Mouse (Mus musculus) MEL (cell line): ENCODE measurements around the gene C2. TPM values are rescaled to one million over a fixed set of nuclear protein-coding genes. Genes with fewer than 3 reads are reported as not detected.

Experiments
- DNase-seq: peaks from one replicate; pipeline ENCODE4 v3.0.0; 2011; ENCODE audit warnings: low read depth, low spot score
- H3K27ac ChIP-seq: 2 replicates; pipeline ENCODE4 v1.5.1; 2012; ENCODE audit warnings: low read depth, mild to moderate bottlenecking, control low read depth, low read length, moderate library complexity; ENCODE audit not compliant: control insufficient read depth
- H3K27me3 ChIP-seq, 2 experiments: fragments of 150-350 bp in 1 of 2; sonication (generic) in 1 of 2; 2 replicates each; pipeline ENCODE4 v1.6.1; 2012; ENCODE audit warnings: low read length in 2 of 2, mild to moderate bottlenecking in 2 of 2, improper control_type of control experiment in 1 of 2, moderate library complexity in 1 of 2; ENCODE audit not compliant: insufficient read depth in 2 of 2, control insufficient read depth in 1 of 2
- H3K36me3 ChIP-seq, 2 experiments: 2 replicates each; pipeline ENCODE4 v1.6.1; 2012 to 2014; ENCODE audit warnings: low read length in 2 of 2, improper control_type of control experiment in 1 of 2, inconsistent platforms in 1 of 2, mild to moderate bottlenecking in 1 of 2; ENCODE audit not compliant: insufficient read depth in 2 of 2, control insufficient read depth in 1 of 2
- H3K4me1 ChIP-seq, 2 experiments: fragments of 150-350 bp in 1 of 2; sonication (generic) in 1 of 2; 2 replicates each; pipeline ENCODE4 v1.6.1; 2012; ENCODE audit warnings: low read length in 2 of 2, improper control_type of control experiment in 1 of 2, mild to moderate bottlenecking in 1 of 2; ENCODE audit not compliant: insufficient read depth in 2 of 2, control insufficient read depth in 1 of 2
- H3K4me3 ChIP-seq, 2 experiments: fragments of 150-350 bp in 1 of 2; sonication (generic) in 1 of 2; 2 replicates each; pipeline ENCODE4 v1.5.1; 2012; ENCODE audit warnings: low read depth in 2 of 2, low read length in 2 of 2, mild to moderate bottlenecking in 2 of 2, moderate library complexity in 2 of 2, control low read depth in 1 of 2, improper control_type of control experiment in 1 of 2; ENCODE audit not compliant: control insufficient read depth in 1 of 2, insufficient read depth in 1 of 2
- H3K79me2 ChIP-seq: 2 replicates; pipeline ENCODE4 v1.6.1; 2012; ENCODE audit warnings: mild to moderate bottlenecking, low read length, moderate library complexity; ENCODE audit not compliant: control insufficient read depth, poor library complexity, insufficient read depth
- H3K9ac ChIP-seq: 2 replicates; pipeline ENCODE4 v1.6.1; 2012; ENCODE audit warnings: low read depth, mild to moderate bottlenecking, control low read depth, low read length, moderate library complexity; ENCODE audit not compliant: control insufficient read depth, poor library complexity, severe bottlenecking
- H3K9me3 ChIP-seq: fragments of 150-350 bp; sonication (generic); replicated peaks from 2 replicates; pipeline ENCODE4 v1.6.1; 2012; ENCODE audit warnings: mild to moderate bottlenecking, low read length, improper control_type of control experiment, moderate library complexity; ENCODE audit not compliant: insufficient read depth
- CHD2 ChIP-seq: IDR thresholded peaks from 2 replicates; pipeline ENCODE4 v1.6.1; 2011; ENCODE audit warnings: low read length, improper control_type of control experiment
- E2F4 ChIP-seq: IDR thresholded peaks from 2 replicates; pipeline ENCODE4 v1.6.1; 2011; ENCODE audit warnings: low read depth, low read length, improper control_type of control experiment, borderline replicate concordance
- ELF1 ChIP-seq: IDR thresholded peaks from 2 replicates; pipeline ENCODE4 v1.6.1; 2014; ENCODE audit warnings: low read depth, mild to moderate bottlenecking, inconsistent platforms, low read length, improper control_type of control experiment, moderate library complexity
- EP300 ChIP-seq, 2 experiments: IDR thresholded peaks; 2 replicates each; pipeline ENCODE4 v1.6.1; 2011; ENCODE audit warnings: improper control_type of control experiment in 2 of 2, low read length in 2 of 2, low read depth in 1 of 2, mild to moderate bottlenecking in 1 of 2
- ETS1 ChIP-seq: IDR thresholded peaks from 2 replicates; pipeline ENCODE4 v1.6.1; 2012; ENCODE audit warnings: low read depth, mild to moderate bottlenecking, inconsistent platforms, low read length, improper control_type of control experiment, moderate library complexity
- GATA1 ChIP-seq: IDR thresholded peaks from 2 replicates; pipeline ENCODE4 v1.6.1; 2011; ENCODE audit warnings: low read depth, low read length, improper control_type of control experiment
- HCFC1 ChIP-seq: IDR thresholded peaks from 2 replicates; pipeline ENCODE4 v1.6.1; 2012; ENCODE audit warnings: low read depth, mild to moderate bottlenecking, inconsistent platforms, low read length, improper control_type of control experiment, moderate library complexity
- JUND ChIP-seq: IDR thresholded peaks from 2 replicates; pipeline ENCODE4 v1.6.1; 2011; ENCODE audit warnings: low read depth, mild to moderate bottlenecking, improper control_type of control experiment, low read length
- KAT2A ChIP-seq: conservative IDR thresholded peaks from 2 replicates; pipeline ENCODE4 v1.6.1; 2012; ENCODE audit warnings: low read depth, low read length, improper control_type of control experiment, inconsistent platforms
- MAX ChIP-seq: IDR thresholded peaks from 2 replicates; pipeline ENCODE4 v1.6.1; 2011; ENCODE audit warnings: low read length, improper control_type of control experiment
- MAZ ChIP-seq: IDR thresholded peaks from 2 replicates; pipeline ENCODE4 v1.6.1; 2012; ENCODE audit warnings: low read depth, mild to moderate bottlenecking, inconsistent platforms, low read length, improper control_type of control experiment
- MXI1 ChIP-seq: IDR thresholded peaks from 2 replicates; pipeline ENCODE4 v1.6.1; 2011; ENCODE audit warnings: mild to moderate bottlenecking, low read depth, low read length, improper control_type of control experiment
- MYB ChIP-seq: IDR thresholded peaks from 2 replicates; pipeline ENCODE4 v1.6.1; 2011; ENCODE audit warnings: mild to moderate bottlenecking, low read depth, low read length, improper control_type of control experiment
- NRF1 ChIP-seq: IDR thresholded peaks from 2 replicates; pipeline ENCODE4 v1.6.1; 2014; ENCODE audit warnings: low read depth, mild to moderate bottlenecking, inconsistent platforms, low read length, improper control_type of control experiment, moderate library complexity; ENCODE audit not compliant: poor library complexity, insufficient read depth, severe bottlenecking
- POLR2A ChIP-seq, 2 experiments: IDR thresholded peaks; 2 replicates each; pipeline ENCODE4 v1.6.1; 2011 to 2012; ENCODE audit warnings: low read length in 2 of 2, mild to moderate bottlenecking in 2 of 2, control low read depth in 1 of 2, improper control_type of control experiment in 1 of 2, low read depth in 1 of 2, moderate library complexity in 1 of 2; ENCODE audit not compliant: control insufficient read depth in 1 of 2, insufficient read depth in 1 of 2, poor library complexity in 1 of 2
- POLR2AphosphoS2 ChIP-seq: IDR thresholded peaks from 2 replicates; pipeline ENCODE4 v1.6.1; 2011; ENCODE audit warnings: low read length, improper control_type of control experiment
- RCOR1 ChIP-seq: IDR thresholded peaks from 2 replicates; pipeline ENCODE4 v1.6.1; 2012; ENCODE audit warnings: low read depth, mild to moderate bottlenecking, inconsistent platforms, low read length, improper control_type of control experiment
- SIN3A ChIP-seq: IDR thresholded peaks from 2 replicates; pipeline ENCODE4 v1.6.1; 2012; ENCODE audit warnings: low read length, improper control_type of control experiment, inconsistent platforms
- TCF12 ChIP-seq: IDR thresholded peaks from 2 replicates; pipeline ENCODE4 v1.6.1; 2014; ENCODE audit warnings: low read depth, mild to moderate bottlenecking, inconsistent platforms, low read length, improper control_type of control experiment, moderate library complexity
- UBTF ChIP-seq: IDR thresholded peaks from 2 replicates; pipeline ENCODE4 v1.6.1; 2012; ENCODE audit warnings: low read depth, mild to moderate bottlenecking, inconsistent platforms, low read length, improper control_type of control experiment, moderate library complexity, borderline replicate concordance; ENCODE audit not compliant: insufficient read depth
- ZKSCAN1 ChIP-seq: IDR thresholded peaks from 2 replicates; pipeline ENCODE4 v1.6.1; 2012; ENCODE audit warnings: low read depth, mild to moderate bottlenecking, inconsistent platforms, low read length, improper control_type of control experiment, moderate library complexity
- ZNF384 ChIP-seq: IDR thresholded peaks from 2 replicates; pipeline ENCODE4 v1.6.1; 2012; ENCODE audit warnings: low read depth, mild to moderate bottlenecking, inconsistent platforms, low read length, improper control_type of control experiment
- polyA plus RNA-seq, 2 experiments: library from polyadenylated mRNA; stranded (reverse) in 1 of 2; unstranded in 1 of 2; fragments of >175 nt in 1 of 2; fragments of >200 nt in 1 of 2; gene quantifications; 2 replicates each; pipeline versions ENCODE4 v1.2.1 to v1.2.4; 2012; ENCODE audit warnings: low replicate concordance in 2 of 2, low read depth in 1 of 2; ENCODE audit not compliant: insufficient read length in 2 of 2, insufficient read depth in 1 of 2, missing spikeins in 1 of 2
- total RNA-seq: library from RNA; depleted of rRNA; stranded (reverse); fragments of 300-350 nt; gene quantifications from 2 replicates; pipeline ENCODE4 v1.2.3, GENCODE M21; 2012

C2 gene
- total and polyA plus RNA-seq, 3 experiments: 2.2 to 9.4 TPM; not detected in 1

- no peak overlapping the region for H3K4me3 ChIP-seq
- peaks cover 0 to 13% of the 10 kb centered on the region in 2 experiments; a peak in 2 of 4 replicates for H3K36me3 ChIP-seq
- no peak overlapping the region for H3K27ac ChIP-seq
- H3K4me1 ChIP-seq: peaks cover 2 to 10% of the 10 kb centered on the region in 2 experiments
- TF ChIP-seq POLR2AphosphoS2 (no peak), CHD2 (no peak), UBTF (no peak), ELF1 (no peak), EP300 (IDR thresholded peaks at IDR 0.05; ENCODE audit: low read depth in 1 of 2, low read length in 2 of 2) (no peak), MAX (no peak), E2F4 (no peak), NRF1 (no peak)
- H3K79me2 ChIP-seq: no peaks in the 10 kb centered on the region
- H3K9me3 ChIP-seq: no peaks in the 10 kb centered on the region
- no peak for DNase-seq
- no peaks in the 10 kb centered on the region for H3K27me3 ChIP-seq
- no peak overlapping the region for H3K9ac ChIP-seq
Measured at GRCm38 (mm10) chr17:34943128-34943815, 45.2 kb upstream of the C2 start.

- Histone ChIP-seq H3K36me3 (peaks cover 0 to 13% of the 10 kb centered on the region in 2 experiments; a peak in 2 of 4 replicates), H3K9me3 (no peaks in the 10 kb centered on the region), H3K79me2 (no peaks in the 10 kb centered on the region), H3K27ac (peak overlapping the region; percentile 96), H3K9ac (peak overlapping the region; percentile 66)
- peak; percentile 82 for DNase-seq
- TF ChIP-seq ELF1 (peak; percentile 59; the same call in 1 of the 2 replicates), TCF12 (peak; percentile 61; the same call in 1 of the 2 replicates), GATA1 (peak; percentile 81), MXI1 (no peak), EP300 (IDR thresholded peaks at IDR 0.05; ENCODE audit: low read depth in 1 of 2, low read length in 2 of 2) (peak; percentile 72 to 88), ZKSCAN1 (no peak), JUND (0 out of 2 replicates have a peak, but pooled peaks have one; percentile 19), MAZ (no peak), POLR2A (IDR thresholded peaks at IDR 0.05; ENCODE audit: control insufficient read depth in 1 of 2, insufficient read depth in 1 of 2, low read depth in 1 of 2, low read length in 2 of 2, poor library complexity in 1 of 2) (peak in 1 of 2 experiments; percentile 39; a peak in 1 of 4 replicates), HCFC1 (peak; percentile 64), KAT2A (no peak), MYB (peak; percentile 78), SIN3A (peak; percentile 79), ETS1 (peak; percentile 46), RCOR1 (peak; percentile 66), ZNF384 (peak; percentile 91)
- TF ChIP-seq, all 39 proteins: peak for 12
- H3K4me3 ChIP-seq: peak overlapping the region; percentile 45 to 54
- H3K27me3 ChIP-seq: no peaks in the 10 kb centered on the region
- H3K4me1 ChIP-seq: peaks cover 2 to 10% of the 10 kb centered on the region in 2 experiments
Measured at GRCm38 (mm10) chr17:34941344-34942041, 43.4 kb upstream of the C2 start.
